Mouse (Mus musculus) urinary bladder, postnatal 36 days (tissue): ENCODE measurements around the gene Zfp599.
A peak's percentile ranks its signal among the peaks of the same experiment; 100 is the strongest.

Source experiments
- DNase-seq, 2 experiments: peaks; one replicate each; pipeline ENCODE4 v3.0.0; 2022; ENCODE audit warnings: low spot score in 2 of 2, mixed read lengths in 1 of 2

The Zfp599 gene

GRCm38 (mm10) chr9:22224536-22225503, 34.9 kb downstream of the Zfp599 start:
- DNase-seq = peak in 1 of 2 experiments; percentile 9

GRCm38 (mm10) chr9:22224066-22224465, 35.6 kb downstream of the Zfp599 start:
- no peak for DNase-seq

GRCm38 (mm10) chr9:22217858-22218493, 41.7 kb downstream of the Zfp599 start:
- no peak for DNase-seq

GRCm38 (mm10) chr9:22216705-22217104, 43.0 kb downstream of the Zfp599 start:
- no peak for DNase-seq

- DNase-seq = no peak
Observed at GRCm38 (mm10) chr9:22214549-22214948, 45.1 kb downstream of the Zfp599 start.

- peak in 1 of 2 experiments; percentile 27 for DNase-seq
Observed at GRCm38 (mm10) chr9:22213785-22214194, 45.9 kb downstream of the Zfp599 start.
